Mouse (Mus musculus): ENCODE measurements around the gene Picalm. TPM values are rescaled to one million over a fixed set of nuclear protein-coding genes. Genes with fewer than 3 reads are reported as not detected.
A peak's percentile ranks its signal among the peaks of the same experiment; 100 is the strongest.

Picalm gene
- polyA plus RNA-seq, 1 experiment from 2014 or later, result 49.7 TPM

DNA sequence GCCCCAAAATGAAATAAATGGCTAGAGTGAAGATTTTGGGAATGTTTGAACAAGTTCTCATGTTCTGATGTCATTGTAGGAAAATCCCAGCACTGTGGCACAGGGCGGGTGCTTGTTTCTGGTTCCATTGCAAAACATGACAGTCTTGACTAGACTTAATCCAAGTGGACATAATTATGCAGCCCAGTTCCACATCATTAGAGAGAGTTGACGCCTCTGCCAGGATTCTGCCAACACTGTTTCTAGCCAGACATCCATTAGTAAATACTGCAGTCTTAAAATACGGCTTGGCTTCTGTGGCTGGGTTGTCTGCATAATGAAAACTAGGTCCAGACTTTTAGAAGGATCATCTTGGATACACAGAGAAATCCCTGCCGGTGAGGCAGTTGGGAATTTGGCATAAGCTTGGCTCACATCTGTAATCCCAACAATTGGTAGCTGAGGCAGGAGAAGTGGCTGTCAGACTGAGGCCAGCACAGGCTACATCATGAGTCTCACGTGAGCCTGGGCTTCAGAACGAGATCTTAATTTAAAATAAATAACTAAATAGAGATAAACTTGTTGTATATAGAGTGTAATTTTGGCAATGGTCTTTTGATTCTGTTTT lies 34.1 kb upstream of the Picalm start:
- 47% methylated on average over 6 of the region's 6 CpGs for WGBS
- Histone ChIP-seq H3K4me3 (ENCODE audit: low read length) (no peak overlapping the region), H3K4me1 (replicated peaks; ENCODE audit: control insufficient read depth, insufficient read depth, low read length) (no peaks in the 10 kb centered on the region), H3K4me2 (ENCODE audit: low read depth, low read length) (no peak overlapping the region), H3K36me3 (ENCODE audit: control insufficient read depth, insufficient read depth, low read length) (no peaks in the 10 kb centered on the region), H3K27ac (ENCODE audit: low read length) (peak overlapping the region; percentile 78), H3K9ac (ENCODE audit: low read length) (no peak overlapping the region), H3K27me3 (ENCODE audit: control insufficient read depth, insufficient read depth, low read depth, low read length) (no peaks in the 10 kb centered on the region), H3K9me3 (ENCODE audit: control insufficient read depth, low read length) (peaks cover 2% of the 10 kb centered on the region; the same call in 1 of the 2 replicates)
- ATAC-seq (ENCODE audit: low read depth), result peak; percentile 94

DNA sequence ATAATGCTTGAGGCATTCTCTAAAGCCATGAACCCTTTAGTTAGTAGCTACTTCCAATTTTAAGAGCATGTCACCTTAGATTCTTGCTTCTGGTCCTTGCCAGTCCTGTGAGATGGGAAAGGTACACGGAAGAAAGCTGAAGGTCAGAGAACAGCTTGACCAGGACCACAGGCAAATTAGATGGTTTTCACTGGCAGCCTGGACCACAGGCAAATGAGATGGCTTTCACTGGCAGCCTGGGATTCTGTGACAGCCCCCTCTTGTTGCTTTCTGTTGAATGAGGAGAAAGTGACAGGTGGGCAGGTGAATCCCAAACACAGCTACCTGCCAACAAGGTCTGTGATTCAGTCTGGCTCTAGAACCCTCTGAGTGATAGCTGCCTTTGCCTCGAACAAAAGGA lies 33.4 kb upstream of the Picalm start:
- H3K9ac ChIP-seq (ENCODE audit: low read length), result no peak overlapping the region
- WGBS, result 57% methylated on average over 2 of the region's 2 CpGs
- H3K4me1 ChIP-seq (replicated peaks; ENCODE audit: control insufficient read depth, insufficient read depth, low read length), result no peaks in the 10 kb centered on the region
- H3K27ac ChIP-seq (ENCODE audit: low read length), result no peak overlapping the region
- H3K27me3 ChIP-seq (ENCODE audit: control insufficient read depth, insufficient read depth, low read depth, low read length), result no peaks in the 10 kb centered on the region
- no peak overlapping the region for H3K4me3 ChIP-seq (ENCODE audit: low read length)
- H3K9me3 ChIP-seq (ENCODE audit: control insufficient read depth, low read length), result peaks cover 2% of the 10 kb centered on the region; the same call in 1 of the 2 replicates
- no peak overlapping the region for H3K4me2 ChIP-seq (ENCODE audit: low read depth, low read length)
- no peaks in the 10 kb centered on the region for H3K36me3 ChIP-seq (ENCODE audit: control insufficient read depth, insufficient read depth, low read length)
- ATAC-seq (ENCODE audit: low read depth), result no peak

DNA sequence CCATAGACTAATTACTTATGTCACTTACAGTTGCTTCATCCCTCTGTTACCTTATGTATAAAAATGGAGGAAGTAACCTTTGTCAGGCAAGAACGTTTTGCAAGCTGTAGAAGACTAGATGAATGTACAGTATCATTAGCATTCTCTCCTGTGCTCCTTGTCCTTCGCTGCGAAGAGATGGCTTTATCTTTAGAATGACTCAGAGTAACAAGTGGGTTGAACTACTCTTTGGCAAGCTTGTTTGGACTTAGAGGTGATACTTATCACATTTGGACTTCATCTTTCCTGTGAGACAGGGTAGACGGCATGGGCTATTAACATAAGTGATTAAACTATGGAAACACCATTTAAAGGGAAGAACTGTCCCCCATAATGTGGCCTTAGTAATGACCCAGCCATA lies 31.8 kb upstream of the Picalm start:
- 60% methylated on average over 4 of the region's 4 CpGs for WGBS
- Histone ChIP-seq H3K27me3 (ENCODE audit: control insufficient read depth, insufficient read depth, low read depth, low read length) (no peaks in the 10 kb centered on the region), H3K4me1 (replicated peaks; ENCODE audit: control insufficient read depth, insufficient read depth, low read length) (no peaks in the 10 kb centered on the region), H3K4me2 (ENCODE audit: low read depth, low read length) (no peak overlapping the region), H3K9ac (ENCODE audit: low read length) (no peak overlapping the region), H3K27ac (ENCODE audit: low read length) (no peak overlapping the region), H3K9me3 (ENCODE audit: control insufficient read depth, low read length) (peaks cover 2% of the 10 kb centered on the region; the same call in 1 of the 2 replicates), H3K36me3 (ENCODE audit: control insufficient read depth, insufficient read depth, low read length) (no peaks in the 10 kb centered on the region), H3K4me3 (ENCODE audit: low read length) (no peak overlapping the region)
- no peak for ATAC-seq (ENCODE audit: low read depth)

DNA sequence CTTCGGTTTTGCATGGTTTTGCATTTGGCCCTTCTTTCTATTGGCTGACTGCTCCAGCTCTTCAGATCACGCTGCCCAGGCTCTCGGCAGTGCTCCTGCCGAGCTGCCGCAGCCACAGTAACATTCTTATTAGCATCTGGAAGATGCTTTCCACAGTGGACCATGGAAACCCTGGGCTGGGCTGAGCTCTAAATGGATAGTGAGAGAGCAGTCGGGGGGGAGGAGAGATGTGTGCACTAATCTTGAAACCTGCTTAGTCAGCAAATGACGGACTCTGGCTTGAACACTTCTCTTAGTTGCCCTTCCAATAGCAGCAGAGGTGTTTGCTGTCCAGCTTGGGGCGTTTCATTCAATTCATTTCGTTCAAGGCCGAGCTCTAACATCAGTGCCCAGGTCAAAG lies 30.8 kb upstream of the Picalm start:
- H3K27me3 ChIP-seq (ENCODE audit: control insufficient read depth, insufficient read depth, low read depth, low read length), result no peaks in the 10 kb centered on the region
- H3K27ac ChIP-seq (ENCODE audit: low read length), result no peak overlapping the region
- H3K9me3 ChIP-seq (ENCODE audit: control insufficient read depth, low read length), result peaks cover 2% of the 10 kb centered on the region; the same call in 1 of the 2 replicates
- no peak overlapping the region for H3K4me3 ChIP-seq (ENCODE audit: low read length)
- H3K4me2 ChIP-seq (ENCODE audit: low read depth, low read length), result no peak overlapping the region
- H3K4me1 ChIP-seq (replicated peaks; ENCODE audit: control insufficient read depth, insufficient read depth, low read length), result no peaks in the 10 kb centered on the region
- no peaks in the 10 kb centered on the region for H3K36me3 ChIP-seq (ENCODE audit: control insufficient read depth, insufficient read depth, low read length)
- 37% methylated on average over 10 of the region's 10 CpGs for WGBS
- H3K9ac ChIP-seq (ENCODE audit: low read length), result no peak overlapping the region
- ATAC-seq (ENCODE audit: low read depth), result 0 out of 2 replicates have a peak, but pooled peaks have one; percentile 31

DNA sequence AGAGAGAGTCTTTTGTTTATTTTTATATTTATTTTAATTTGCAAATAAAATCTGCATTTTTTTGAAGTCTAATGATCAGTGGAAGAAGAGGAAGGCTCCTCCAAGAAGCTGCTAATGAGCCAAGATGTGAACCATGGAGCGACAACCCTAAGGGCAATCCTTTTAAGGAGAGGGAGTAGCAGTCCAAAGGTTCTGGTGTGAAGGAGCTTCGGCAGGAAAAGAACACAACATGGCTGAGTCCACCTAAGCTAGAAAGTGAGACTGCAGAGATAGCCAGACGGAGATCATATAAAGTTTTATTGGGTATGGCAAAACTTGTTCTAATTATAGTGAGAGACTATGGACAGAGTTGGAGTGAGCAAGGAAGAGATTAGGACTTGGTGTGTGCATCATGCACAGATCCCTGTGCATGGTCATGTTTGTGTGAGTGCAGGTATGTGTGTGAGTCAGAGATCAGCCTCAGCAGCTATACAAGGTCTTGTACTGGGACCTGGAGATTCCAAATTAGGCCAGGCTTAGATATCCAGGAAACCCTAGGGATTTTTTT lies 29.3 kb upstream of the Picalm start:
- no peak overlapping the region for H3K4me3 ChIP-seq (ENCODE audit: low read length)
- whole genome bisulfite sequencing, result 74% methylated on average over 3 of the region's 3 CpGs
- ATAC-seq (ENCODE audit: low read depth), result no peak
- no peaks in the 10 kb centered on the region for H3K9me3 ChIP-seq (ENCODE audit: control insufficient read depth, low read length)
- no peaks in the 10 kb centered on the region for H3K27me3 ChIP-seq (ENCODE audit: control insufficient read depth, insufficient read depth, low read depth, low read length)
- no peaks in the 10 kb centered on the region for H3K36me3 ChIP-seq (ENCODE audit: control insufficient read depth, insufficient read depth, low read length)
- no peak overlapping the region for H3K9ac ChIP-seq (ENCODE audit: low read length)
- H3K4me1 ChIP-seq (replicated peaks; ENCODE audit: control insufficient read depth, insufficient read depth, low read length), result no peaks in the 10 kb centered on the region
- no peak overlapping the region for H3K27ac ChIP-seq (ENCODE audit: low read length)
- H3K4me2 ChIP-seq (ENCODE audit: low read depth, low read length), result no peak overlapping the region

DNA sequence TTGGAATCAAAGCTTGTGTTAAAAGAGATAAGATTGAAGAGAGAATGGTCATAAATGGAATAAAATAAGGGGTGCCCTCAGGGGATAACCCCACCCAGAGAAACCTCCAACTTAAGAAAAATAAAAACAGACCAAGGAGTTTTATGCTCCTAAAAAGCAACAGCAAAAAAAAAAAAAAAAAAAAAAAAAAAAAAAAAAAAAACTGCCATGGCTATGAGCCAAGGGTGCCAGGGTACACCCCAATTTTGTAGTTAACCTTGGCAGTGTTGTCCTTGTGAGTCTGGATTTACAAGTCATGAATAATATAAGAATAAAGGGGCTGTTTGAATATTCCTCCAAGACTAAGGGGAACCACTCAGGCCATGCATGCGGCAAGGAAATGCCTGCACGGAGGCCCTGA lies 13.9 kb upstream of the Picalm start:
- no peak for ATAC-seq (ENCODE audit: low read depth)
- no peaks in the 10 kb centered on the region for H3K27me3 ChIP-seq (ENCODE audit: control insufficient read depth, insufficient read depth, low read depth, low read length)
- 96% methylated on average over 2 of the region's 2 CpGs for WGBS
- H3K9ac ChIP-seq (ENCODE audit: low read length), result no peak overlapping the region
- H3K9me3 ChIP-seq (ENCODE audit: control insufficient read depth, low read length), result no peaks in the 10 kb centered on the region
- no peak overlapping the region for H3K27ac ChIP-seq (ENCODE audit: low read length)
- H3K4me3 ChIP-seq (ENCODE audit: low read length), result no peak overlapping the region
- no peak overlapping the region for H3K4me2 ChIP-seq (ENCODE audit: low read depth, low read length)
- no peaks in the 10 kb centered on the region for H3K4me1 ChIP-seq (replicated peaks; ENCODE audit: control insufficient read depth, insufficient read depth, low read length)
- H3K36me3 ChIP-seq (ENCODE audit: control insufficient read depth, insufficient read depth, low read length), result no peaks in the 10 kb centered on the region

DNA sequence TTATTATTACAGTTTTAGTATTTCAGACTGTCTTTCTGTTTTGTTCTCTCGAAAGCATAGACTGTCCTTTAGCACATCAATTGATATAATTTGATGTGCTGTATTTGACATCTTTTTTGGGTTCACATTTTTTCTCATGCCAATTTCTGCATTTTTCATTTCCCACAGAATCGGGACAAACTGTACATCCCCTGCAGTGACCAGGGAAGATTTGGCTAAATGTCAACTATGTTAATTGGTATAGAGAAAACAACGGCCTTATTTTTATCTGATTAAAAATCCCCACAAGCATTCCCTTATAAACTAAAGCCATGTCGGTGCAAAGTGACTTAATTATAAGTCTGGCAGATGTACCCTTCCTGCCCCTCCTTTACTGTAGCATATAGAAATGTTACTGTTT lies 9.9 kb upstream of the Picalm start:
- WGBS, result 52% methylated on average over 4 of the region's 4 CpGs
- H3K4me1 ChIP-seq (replicated peaks; ENCODE audit: control insufficient read depth, insufficient read depth, low read length), result no peaks in the 10 kb centered on the region

DNA sequence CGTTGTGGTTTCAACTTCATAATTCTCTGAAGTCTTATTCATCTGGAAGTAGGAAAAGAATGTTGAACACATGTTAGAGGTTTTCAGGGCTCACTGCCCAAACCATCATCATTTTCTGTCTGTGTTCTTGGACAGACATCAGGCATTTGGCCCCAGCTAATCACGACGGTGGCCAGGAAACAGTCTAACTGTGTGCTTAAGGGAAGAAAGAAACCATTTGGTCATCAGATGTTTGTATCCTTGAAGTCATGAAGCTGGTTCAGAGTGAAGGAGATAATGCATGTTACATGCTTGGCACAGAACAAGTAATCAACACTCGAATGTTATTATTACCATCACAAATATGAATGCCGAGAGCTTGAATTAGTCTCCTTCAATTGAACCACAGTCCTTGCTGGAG lies 5.0 kb upstream of the Picalm start:
- Histone ChIP-seq H3K4me1 (replicated peaks; ENCODE audit: control insufficient read depth, insufficient read depth, low read length) (peaks cover 6% of the 10 kb centered on the region), H3K9ac (ENCODE audit: low read length) (no peak overlapping the region), H3K36me3 (ENCODE audit: control insufficient read depth, insufficient read depth, low read length) (no peaks in the 10 kb centered on the region), H3K4me3 (ENCODE audit: low read length) (no peak overlapping the region), H3K27me3 (ENCODE audit: control insufficient read depth, insufficient read depth, low read depth, low read length) (no peaks in the 10 kb centered on the region), H3K4me2 (ENCODE audit: low read depth, low read length) (no peak overlapping the region), H3K27ac (ENCODE audit: low read length) (peak overlapping the region; percentile 70), H3K9me3 (ENCODE audit: control insufficient read depth, low read length) (no peaks in the 10 kb centered on the region)
- WGBS, result 53% methylated on average over 5 of the region's 5 CpGs
- peak; percentile 53 for ATAC-seq (ENCODE audit: low read depth)

More for the DNA sequence above, 9.9 kb upstream of the Picalm start:
- no peaks in the 10 kb centered on the region for H3K36me3 ChIP-seq (ENCODE audit: control insufficient read depth, insufficient read depth, low read length)
- no peak overlapping the region for H3K4me3 ChIP-seq (ENCODE audit: low read length)
- H3K9ac ChIP-seq (ENCODE audit: low read length), result no peak overlapping the region
- no peak overlapping the region for H3K27ac ChIP-seq (ENCODE audit: low read length)
- no peak overlapping the region for H3K4me2 ChIP-seq (ENCODE audit: low read depth, low read length)
- H3K27me3 ChIP-seq (ENCODE audit: control insufficient read depth, insufficient read depth, low read depth, low read length), result no peaks in the 10 kb centered on the region
- no peak for ATAC-seq (ENCODE audit: low read depth)
- no peaks in the 10 kb centered on the region for H3K9me3 ChIP-seq (ENCODE audit: control insufficient read depth, low read length)

DNA sequence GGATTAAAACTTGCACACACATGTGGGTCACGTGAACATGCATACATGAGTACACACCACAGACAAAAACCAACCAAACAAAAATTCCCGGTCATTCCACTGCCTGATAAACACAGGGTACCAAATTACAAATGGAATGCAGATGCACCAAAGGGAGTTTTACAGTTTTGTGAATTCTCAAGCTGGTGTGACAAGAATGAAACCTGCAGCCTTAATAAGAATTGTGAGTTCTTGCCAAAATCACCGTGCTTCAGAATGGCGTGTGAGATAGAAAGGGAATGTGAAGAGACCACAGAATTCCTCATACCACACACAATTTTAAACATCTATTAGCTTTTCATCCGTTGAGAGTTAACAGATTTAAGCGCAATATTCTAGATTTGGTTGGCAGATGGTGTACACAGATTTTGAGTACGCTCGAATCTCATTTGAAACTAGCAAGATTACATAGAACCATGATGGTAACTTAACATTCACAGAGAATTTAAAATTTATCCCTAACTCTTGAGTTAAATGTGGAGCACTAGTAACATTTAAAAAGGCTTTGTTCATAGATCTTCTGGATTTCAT lies 1.3 kb upstream of the Picalm start:
- WGBS, result 50% methylated on average over 8 of the region's 8 CpGs
- Histone ChIP-seq H3K4me2 (ENCODE audit: low read depth, low read length) (peak overlapping the region; percentile 67), H3K36me3 (ENCODE audit: control insufficient read depth, insufficient read depth, low read length) (no peaks in the 10 kb centered on the region), H3K9ac (ENCODE audit: low read length) (peak overlapping the region; percentile 81), H3K4me1 (replicated peaks; ENCODE audit: control insufficient read depth, insufficient read depth, low read length) (peaks cover 10% of the 10 kb centered on the region), H3K27ac (ENCODE audit: low read length) (peak overlapping the region; percentile 99), H3K27me3 (ENCODE audit: control insufficient read depth, insufficient read depth, low read depth, low read length) (no peaks in the 10 kb centered on the region), H3K4me3 (ENCODE audit: low read length) (peak overlapping the region; percentile 93), H3K9me3 (ENCODE audit: control insufficient read depth, low read length) (no peaks in the 10 kb centered on the region)
- ATAC-seq (ENCODE audit: low read depth), result no peak
